Mouse (Mus musculus): Measurements from ENCODE around the gene Nmrk2. TPM values are rescaled to one million over a fixed set of nuclear protein-coding genes. Genes with fewer than 3 reads are reported as not detected.

Gene Nmrk2
- polyA plus RNA-seq, 1 experiment from 2014 or later: 0.10 TPM

DNA sequence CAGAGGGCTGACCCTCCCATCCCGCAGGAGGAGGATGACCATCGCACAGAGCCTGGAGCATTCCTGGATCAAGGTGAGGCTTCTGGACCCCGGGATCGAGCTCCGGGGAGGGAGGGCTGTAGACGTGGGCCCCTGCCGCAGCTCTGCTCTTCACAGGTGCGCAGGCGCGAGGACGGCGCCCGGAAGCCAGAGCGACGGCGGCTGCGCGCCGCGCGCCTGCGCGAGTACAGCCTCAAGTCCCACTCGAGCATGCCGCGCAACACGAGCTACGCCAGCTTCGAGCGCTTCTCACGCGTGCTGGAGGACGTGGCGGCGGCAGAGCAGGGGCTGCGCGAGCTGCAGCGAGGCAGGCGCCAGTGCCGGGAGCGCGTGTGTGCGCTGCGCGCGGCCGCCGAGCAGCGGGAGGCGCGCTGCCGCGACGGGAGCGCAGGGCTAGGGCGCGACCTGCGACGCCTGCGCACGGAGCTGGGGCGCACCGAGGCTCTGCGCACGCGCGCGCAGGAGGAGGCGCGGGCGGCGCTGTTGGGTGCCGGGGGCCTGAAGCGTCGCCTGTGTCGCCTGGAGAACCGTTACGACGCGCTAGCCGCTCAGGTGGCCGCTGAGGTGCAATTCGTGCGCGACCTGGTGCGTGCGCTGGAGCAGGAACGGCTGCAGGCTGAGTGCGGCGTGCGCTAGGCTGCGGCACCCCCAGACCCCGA is 9.4 kb downstream of the Nmrk2 start:
- H3K27ac ChIP-seq (ENCODE audit: low read depth, low read length): peak overlapping the region; percentile 75
- under 1% methylated on average over 68 of the region's 93 CpGs for WGBS
- H3K9ac ChIP-seq (ENCODE audit: low read depth, low read length): peak overlapping the region; percentile 73
- peak overlapping the region; percentile 55 for H3K4me3 ChIP-seq (ENCODE audit: low read depth, low read length)
- peak; percentile 46 for TF ChIP-seq CTCF (IDR thresholded peaks at IDR 0.05; ENCODE audit: low read depth)
- ATAC-seq: peak; percentile 82
- peaks cover 21% of the 10 kb centered on the region; the same call in 1 of the 2 replicates for H3K36me3 ChIP-seq (ENCODE audit: control insufficient read depth, insufficient read depth)
- H3K4me1 ChIP-seq (replicated peaks; ENCODE audit: control insufficient read depth, insufficient read depth, low read length): peaks cover 15% of the 10 kb centered on the region
- H3K27me3 ChIP-seq (replicated peaks; ENCODE audit: control insufficient read depth, insufficient read depth, low read length): no peaks in the 10 kb centered on the region
- peak overlapping the region; percentile 87 for H3K4me2 ChIP-seq (replicated peaks; ENCODE audit: low read depth)
- no peaks in the 10 kb centered on the region for H3K9me3 ChIP-seq (ENCODE audit: control insufficient read depth)

DNA sequence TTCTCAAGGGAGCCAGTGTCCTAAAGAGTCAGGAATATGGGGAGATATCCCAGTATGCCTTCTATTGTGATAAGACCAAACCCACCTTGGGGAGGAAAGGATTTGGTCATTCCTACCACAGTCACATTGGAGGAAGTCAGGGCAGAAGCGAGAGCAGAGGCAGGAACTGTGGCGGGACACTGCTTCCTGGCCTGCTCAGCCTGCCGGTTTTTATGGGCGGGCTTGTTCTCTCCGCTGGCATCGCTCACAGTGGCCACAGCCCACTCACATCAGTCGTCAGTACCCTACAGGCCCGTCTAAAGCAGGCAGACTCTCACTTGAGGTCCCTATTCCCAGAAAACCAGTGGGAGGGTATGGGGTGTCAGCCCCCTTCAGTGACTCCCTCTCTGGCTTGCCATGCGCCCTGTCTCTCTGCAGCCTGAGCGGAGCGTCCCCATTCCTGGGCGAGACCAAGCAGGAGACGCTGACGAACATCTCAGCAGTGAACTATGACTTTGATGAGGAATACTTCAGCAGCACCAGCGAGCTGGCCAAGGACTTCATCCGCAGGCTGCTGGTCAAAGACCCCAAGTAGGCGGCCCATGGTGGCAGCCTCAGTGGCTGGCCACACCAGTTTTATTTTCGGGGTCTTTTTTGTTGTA is 10.4 kb downstream of the Nmrk2 start:
- no peaks in the 10 kb centered on the region for H3K9me3 ChIP-seq (ENCODE audit: control insufficient read depth)
- ATAC-seq: no peak
- H3K4me1 ChIP-seq (replicated peaks; ENCODE audit: control insufficient read depth, insufficient read depth, low read length): peaks cover 15% of the 10 kb centered on the region
- no peak overlapping the region for H3K4me3 ChIP-seq (ENCODE audit: low read depth, low read length)
- 84% methylated on average over 18 of the region's 18 CpGs for WGBS
- H3K27ac ChIP-seq (ENCODE audit: low read depth, low read length): peak overlapping the region; percentile 75; the same call in 1 of the 2 replicates
- H3K9ac ChIP-seq (ENCODE audit: low read depth, low read length): no peak overlapping the region
- no peaks in the 10 kb centered on the region for H3K27me3 ChIP-seq (replicated peaks; ENCODE audit: control insufficient read depth, insufficient read depth, low read length)
- no peak for TF ChIP-seq CTCF (IDR thresholded peaks at IDR 0.05; ENCODE audit: low read depth)
- peaks cover 31% of the 10 kb centered on the region for H3K36me3 ChIP-seq (ENCODE audit: control insufficient read depth, insufficient read depth)
- peak overlapping the region; percentile 87 for H3K4me2 ChIP-seq (replicated peaks; ENCODE audit: low read depth)

DNA sequence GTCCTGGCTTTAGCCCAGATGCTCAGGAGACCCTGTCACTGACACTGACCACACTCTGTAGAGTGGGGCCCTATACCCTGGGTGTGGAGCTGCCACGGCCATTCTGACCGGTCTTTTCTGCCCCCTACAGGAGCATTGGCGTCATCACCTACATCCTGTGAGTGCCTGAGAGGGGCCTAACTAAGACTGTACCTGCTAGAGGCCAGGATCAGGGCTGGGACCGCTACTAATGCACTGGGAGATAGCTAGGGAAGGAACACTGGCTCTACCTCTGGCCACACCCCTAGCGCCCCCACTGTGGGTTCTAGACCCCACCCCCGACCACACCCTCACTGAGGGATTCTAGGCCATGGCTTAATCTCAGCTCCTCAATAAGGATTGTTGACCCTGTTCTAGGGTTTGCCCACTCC is 10.9 kb downstream of the Nmrk2 start:
- WGBS: 49% methylated on average over 6 of the region's 6 CpGs
- TF ChIP-seq CTCF (IDR thresholded peaks at IDR 0.05; ENCODE audit: low read depth): peak; percentile 60
- H3K4me3 ChIP-seq (ENCODE audit: low read depth, low read length): no peak overlapping the region
- H3K9ac ChIP-seq (ENCODE audit: low read depth, low read length): no peak overlapping the region
- no peaks in the 10 kb centered on the region for H3K27me3 ChIP-seq (replicated peaks; ENCODE audit: control insufficient read depth, insufficient read depth, low read length)
- H3K27ac ChIP-seq (ENCODE audit: low read depth, low read length): peak overlapping the region; percentile 35
- H3K4me2 ChIP-seq (replicated peaks; ENCODE audit: low read depth): no peak overlapping the region
- no peak for ATAC-seq
- H3K9me3 ChIP-seq (ENCODE audit: control insufficient read depth): no peaks in the 10 kb centered on the region
- peaks cover 34% of the 10 kb centered on the region for H3K36me3 ChIP-seq (ENCODE audit: control insufficient read depth, insufficient read depth)
- H3K4me1 ChIP-seq (replicated peaks; ENCODE audit: control insufficient read depth, insufficient read depth, low read length): peaks cover 15% of the 10 kb centered on the region

DNA sequence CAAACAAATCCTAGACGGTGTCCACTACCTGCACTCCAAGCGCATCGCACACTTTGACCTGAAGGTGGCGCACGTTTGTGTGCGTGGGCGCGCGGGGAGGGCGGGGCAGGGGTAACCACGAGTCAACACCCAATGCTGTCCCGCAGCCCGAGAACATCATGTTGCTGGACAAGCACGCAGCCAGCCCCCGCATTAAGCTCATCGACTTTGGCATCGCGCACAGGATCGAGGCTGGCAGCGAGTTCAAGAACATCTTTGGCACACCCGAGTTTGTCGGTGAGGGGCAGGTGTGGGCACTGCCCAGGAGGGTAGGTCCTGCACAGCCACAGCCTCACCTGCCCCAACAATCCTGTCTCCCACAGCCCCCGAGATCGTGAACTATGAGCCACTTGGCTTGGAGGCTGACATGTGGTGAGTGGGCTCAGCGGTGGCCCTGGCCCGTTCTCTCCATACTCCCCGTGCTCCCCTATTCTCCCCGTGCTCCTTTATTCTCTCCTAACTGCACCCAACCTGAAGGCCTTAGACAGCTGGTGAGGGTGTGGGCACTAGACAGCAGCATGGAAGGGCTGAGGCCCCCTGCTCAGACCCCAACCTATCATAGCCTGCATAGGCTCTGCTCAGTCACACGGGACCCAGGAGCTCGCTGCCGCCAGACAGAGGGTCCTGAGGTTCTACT is 11.5 kb downstream of the Nmrk2 start:
- H3K27ac ChIP-seq (ENCODE audit: low read depth, low read length): peak overlapping the region; percentile 35
- TF ChIP-seq CTCF (IDR thresholded peaks at IDR 0.05; ENCODE audit: low read depth): peak; percentile 78
- ATAC-seq: no peak

DNA sequence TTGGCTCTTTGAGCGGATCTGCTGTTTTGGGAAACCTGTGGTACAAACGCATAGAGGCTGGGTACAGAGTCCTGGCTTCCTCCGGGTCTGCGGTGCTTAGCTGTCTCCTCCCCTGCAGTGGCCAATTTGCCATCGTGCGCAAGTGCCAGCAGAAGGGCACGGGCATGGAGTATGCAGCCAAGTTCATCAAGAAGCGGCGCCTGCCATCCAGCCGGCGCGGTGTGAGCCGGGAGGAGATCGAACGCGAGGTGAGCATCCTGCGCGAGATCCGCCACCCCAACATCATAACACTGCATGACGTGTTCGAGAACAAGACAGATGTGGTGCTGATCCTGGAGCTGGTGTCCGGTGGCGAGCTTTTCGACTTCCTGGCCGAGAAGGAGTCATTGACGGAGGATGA is 12.0 kb downstream of the Nmrk2 start:
- no peak for ATAC-seq
- Histone ChIP-seq H3K27ac (ENCODE audit: low read depth, low read length) (no peak overlapping the region), H3K4me1 (replicated peaks; ENCODE audit: control insufficient read depth, insufficient read depth, low read length) (peaks cover 15% of the 10 kb centered on the region), H3K4me3 (ENCODE audit: low read depth, low read length) (no peak overlapping the region), H3K27me3 (replicated peaks; ENCODE audit: control insufficient read depth, insufficient read depth, low read length) (no peaks in the 10 kb centered on the region), H3K4me2 (replicated peaks; ENCODE audit: low read depth) (no peak overlapping the region), H3K9me3 (ENCODE audit: control insufficient read depth) (no peaks in the 10 kb centered on the region), H3K36me3 (ENCODE audit: control insufficient read depth, insufficient read depth) (peaks cover 41% of the 10 kb centered on the region), H3K9ac (ENCODE audit: low read depth, low read length) (no peak overlapping the region)
- WGBS: 84% methylated on average over 26 of the region's 26 CpGs
- TF ChIP-seq CTCF (IDR thresholded peaks at IDR 0.05; ENCODE audit: low read depth): no peak

More for the DNA sequence above, 11.5 kb downstream of the Nmrk2 start:
- peaks cover 15% of the 10 kb centered on the region for H3K4me1 ChIP-seq (replicated peaks; ENCODE audit: control insufficient read depth, insufficient read depth, low read length)
- WGBS: 71% methylated on average over 31 of the region's 31 CpGs
- H3K36me3 ChIP-seq (ENCODE audit: control insufficient read depth, insufficient read depth): peaks cover 37% of the 10 kb centered on the region
- H3K9me3 ChIP-seq (ENCODE audit: control insufficient read depth): no peaks in the 10 kb centered on the region
- H3K4me2 ChIP-seq (replicated peaks; ENCODE audit: low read depth): no peak overlapping the region
- no peak overlapping the region for H3K4me3 ChIP-seq (ENCODE audit: low read depth, low read length)
- H3K9ac ChIP-seq (ENCODE audit: low read depth, low read length): no peak overlapping the region
- H3K27me3 ChIP-seq (replicated peaks; ENCODE audit: control insufficient read depth, insufficient read depth, low read length): no peaks in the 10 kb centered on the region

DNA sequence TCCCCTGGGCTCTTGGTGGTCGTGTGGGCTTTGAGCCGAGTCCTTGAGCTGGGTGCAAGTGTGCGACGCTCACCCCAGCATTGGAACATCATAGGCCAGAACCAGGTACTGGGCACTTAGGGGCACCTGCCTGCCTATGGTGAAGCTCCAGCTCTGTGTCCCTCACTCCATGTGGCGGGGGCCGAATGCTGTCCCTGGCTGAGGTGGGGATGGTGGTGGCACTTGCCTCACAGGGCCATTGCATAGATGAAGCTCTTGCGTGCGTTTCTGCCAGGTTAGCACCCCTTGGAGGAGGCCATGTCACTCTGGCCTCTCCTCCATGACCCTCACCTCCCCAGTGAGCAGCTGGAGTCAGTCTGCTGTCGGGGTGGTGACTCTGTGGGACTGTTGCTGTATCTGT is 14.7 kb downstream of the Nmrk2 start:
- Histone ChIP-seq H3K9me3 (ENCODE audit: control insufficient read depth) (no peaks in the 10 kb centered on the region), H3K27ac (ENCODE audit: low read depth, low read length) (no peak overlapping the region), H3K4me1 (replicated peaks; ENCODE audit: control insufficient read depth, insufficient read depth, low read length) (peaks cover 3% of the 10 kb centered on the region; the same call in 1 of the 2 replicates), H3K27me3 (replicated peaks; ENCODE audit: control insufficient read depth, insufficient read depth, low read length) (no peaks in the 10 kb centered on the region), H3K36me3 (ENCODE audit: control insufficient read depth, insufficient read depth) (peaks cover 50% of the 10 kb centered on the region), H3K4me2 (replicated peaks; ENCODE audit: low read depth) (no peak overlapping the region), H3K9ac (ENCODE audit: low read depth, low read length) (no peak overlapping the region; the same call in 1 of the 2 replicates), H3K4me3 (ENCODE audit: low read depth, low read length) (no peak overlapping the region)
- TF ChIP-seq CTCF (IDR thresholded peaks at IDR 0.05; ENCODE audit: low read depth): no peak
- no peak for ATAC-seq
- 95% methylated on average over 9 of the region's 9 CpGs for WGBS
